Mouse (Mus musculus) CH12.LX (cell line): ENCODE data around the gene Hist1h2be.

ENCODE experiments used
- CHD1 ChIP-seq: IDR thresholded peaks from 2 replicates; pipeline ENCODE4 v1.6.1; 2012; ENCODE audit warnings: low read depth, low read length, improper control_type of control experiment, inconsistent platforms
- CTCF ChIP-seq, 2 experiments: IDR thresholded peaks in 1 of 2; conservative IDR thresholded peaks in 1 of 2; 2 replicates each; pipeline ENCODE4 v1.5.1; 2011 to 2012; ENCODE audit warnings: low read depth in 2 of 2, low read length in 2 of 2, improper control_type of control experiment in 1 of 2, inconsistent platforms in 1 of 2, mild to moderate bottlenecking in 1 of 2, moderate library complexity in 1 of 2
- EP300 ChIP-seq: IDR thresholded peaks from 2 replicates; pipeline ENCODE4 v1.6.1; 2011; ENCODE audit warnings: low read length, improper control_type of control experiment
- HCFC1 ChIP-seq: IDR thresholded peaks from 2 replicates; pipeline ENCODE4 v1.6.1; 2012; ENCODE audit warnings: low read depth, mild to moderate bottlenecking, inconsistent platforms, low read length, improper control_type of control experiment
- MAX ChIP-seq: IDR thresholded peaks from 2 replicates; pipeline ENCODE4 v1.6.1; 2011; ENCODE audit warnings: low read length, improper control_type of control experiment
- MYC ChIP-seq: IDR thresholded peaks from 2 replicates; pipeline ENCODE4 v1.6.1; 2011; ENCODE audit warnings: low read depth, mild to moderate bottlenecking, improper control_type of control experiment, low read length
- POLR2A ChIP-seq: IDR thresholded peaks from 2 replicates; pipeline ENCODE4 v1.6.1; 2011; ENCODE audit warnings: low read depth, mild to moderate bottlenecking, improper control_type of control experiment, low read length
- TCF12 ChIP-seq: IDR thresholded peaks from 2 replicates; pipeline ENCODE4 v1.6.1; 2014; ENCODE audit warnings: low read depth, mild to moderate bottlenecking, inconsistent platforms, low read length, improper control_type of control experiment

- TF ChIP-seq HCFC1 (no peak), CHD1 (no peak), MAX (no peak), MYC (0 out of 2 replicates have a peak, but pooled peaks have one; percentile 25), TCF12 (no peak), CTCF (conservative IDR thresholded peaks at IDR 0.05 in 1 of 2, IDR thresholded peaks at IDR 0.05 in 1 of 2; ENCODE audit: low read depth in 2 of 2, low read length in 2 of 2) (no peak), POLR2A (no peak), EP300 (no peak)
Measured at GRCm38 (mm10) chr13:23620056-23620732, 730 bp downstream of the Hist1h2be start.
